Mouse (Mus musculus): ENCODE measurements at regions not wholly inside any gene's neighbourhood (a gene's known extent, or its start where the extent isn't known, plus 50 kb on each side); places are given as distances from the start of the nearest gene placed in this dataset.
"Not testable (repeated sequence)": the region's sequence is repeated elsewhere in the genome, so short reads cannot be mapped to it uniquely, and the experiment has no call there.

DNA sequence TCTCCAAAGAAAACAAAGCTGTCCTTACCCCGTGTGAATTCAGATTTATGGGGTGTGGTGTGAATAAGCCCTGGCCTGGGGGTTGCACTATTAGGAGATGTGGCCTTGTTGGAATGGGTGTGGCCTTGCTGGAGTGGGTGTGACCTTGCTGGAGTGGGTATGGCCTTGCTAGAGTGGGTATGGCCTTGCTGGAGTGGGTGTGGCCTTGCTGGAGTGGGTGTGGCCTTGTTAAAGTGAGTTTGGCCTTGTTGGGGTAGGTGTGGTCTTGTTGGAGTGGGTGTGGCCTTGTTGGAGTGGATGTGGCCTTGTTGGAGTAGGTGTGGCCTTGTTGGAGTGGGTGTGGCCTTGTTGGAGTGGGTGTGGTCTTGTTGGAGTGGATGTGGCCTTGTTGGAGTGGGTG lies 387.8 kb downstream of the Ptpru start:
- not testable (repeated sequence) for TF ChIP-seq POLR2A (IDR thresholded peaks at IDR 0.05; ENCODE audit: borderline replicate concordance, low read depth, low read length); CTCF (IDR thresholded peaks at IDR 0.05; ENCODE audit: low read depth, low read length)

All from bone marrow macrophage, adult 2 months (primary cell).